Mouse (Mus musculus) limb, embryonic 14.5 days (tissue): ENCODE results near the gene Gm20388. TPM values are rescaled to one million over a fixed set of nuclear protein-coding genes. Genes with fewer than 3 reads are reported as not detected.
A peak's percentile ranks its signal among the peaks of the same experiment; 100 is the strongest.

ENCODE experiments used
- ATAC-seq: fragments of 200-750 bp; cut with Nextera tagmentation; 2 replicates; pipeline ENCODE4 v1.8.0; 2017; ENCODE audit warnings: low read depth, moderate number of reproducible peaks, moderate TSS enrichment; ENCODE audit not compliant: low FRiP score
- DNase-seq: peaks from one replicate; pipeline ENCODE4 v3.0.0-alpha.2; 2015; ENCODE audit warnings: low spot score
- H3K27ac ChIP-seq: fragments of 300-500 bp; sonication (generic); replicated peaks from 2 replicates; pipeline ENCODE4 v1.5.1; 2014; ENCODE audit warnings: low read depth, mild to moderate bottlenecking, low read length, moderate library complexity, mixed read lengths
- H3K27me3 ChIP-seq: fragments of 300-500 bp; sonication (generic); 2 replicates; pipeline ENCODE4 v1.6.1; 2014; ENCODE audit warnings: low read length, mixed read lengths; ENCODE audit not compliant: control insufficient read depth, insufficient read depth
- H3K36me3 ChIP-seq: fragments of 300-500 bp; sonication (generic); 2 replicates; pipeline ENCODE4 v1.6.1; 2014; ENCODE audit warnings: mild to moderate bottlenecking, low read length, moderate library complexity, mixed read lengths; ENCODE audit not compliant: control insufficient read depth, insufficient read depth
- H3K4me1 ChIP-seq: fragments of 300-500 bp; sonication (generic); 2 replicates; pipeline ENCODE4 v1.6.1; 2014; ENCODE audit warnings: antibody characterized with exemption, low read length, mixed read lengths; ENCODE audit not compliant: control insufficient read depth, insufficient read depth
- H3K4me2 ChIP-seq: fragments of 300-500 bp; sonication (generic); replicated peaks from 2 replicates; pipeline ENCODE4 v1.6.1; 2014; ENCODE audit warnings: low read depth, mild to moderate bottlenecking, low read length, moderate library complexity; ENCODE audit not compliant: severe bottlenecking
- H3K4me3 ChIP-seq: fragments of 300-500 bp; sonication (generic); replicated peaks from 2 replicates; pipeline ENCODE4 v1.5.1; 2014; ENCODE audit warnings: low read length
- H3K9ac ChIP-seq: fragments of 300-500 bp; sonication (generic); 2 replicates; pipeline ENCODE4 v1.6.1; 2014; ENCODE audit warnings: mild to moderate bottlenecking, low read depth, low read length, moderate library complexity; ENCODE audit not compliant: severe bottlenecking
- H3K9me3 ChIP-seq: fragments of 300-500 bp; sonication (generic); 2 replicates; pipeline ENCODE4 v1.6.1; 2016; ENCODE audit warnings: low read length; ENCODE audit not compliant: control insufficient read depth
- POLR2A ChIP-seq: fragments of 200-500 bp; IDR thresholded peaks from 2 replicates; pipeline ENCODE4 v1.8.0; 2012; ENCODE audit warnings: inconsistent platforms, mild to moderate bottlenecking, moderate library complexity, borderline replicate concordance; ENCODE audit not compliant: insufficient read depth, insufficient read length; ENCODE audit errors: extremely low read depth
- WGBS: fragments of 180-500 bp; shearing (Covaris S2); extraction: QIAGEN DNeasy Blood & Tissue Kit; methylation state at CpG from one replicate; pipeline ENCODE4 v1.1.7; 2014; 5-methylcytosine and 5-hydroxymethylcytosine counted together
- polyA plus RNA-seq, 2 experiments: library from polyadenylated mRNA; depleted of rRNA in 1 of 2; stranded (reverse) in 1 of 2; unstranded in 1 of 2; fragments of >200 nt; fragmentation: Nextera tagmentation in 1 of 2; extraction: Ambion mirVana in 1 of 2; gene quantifications; 2 replicates each; pipeline versions ENCODE4 v1.2.1 to v1.2.3; 2012 to 2014

Gene Gm20388
- polyA plus RNA-seq, 2 experiments: 1.9 to 49.9 TPM

GRCm38 (mm10) chr8:123819683-123820610 is 3909.3 kb downstream of the Gm20388 start:
- Histone ChIP-seq H3K36me3 (peaks cover 26% of the 10 kb centered on the region), H3K27me3 (no peaks in the 10 kb centered on the region), H3K4me2 (no peak overlapping the region), H3K9me3 (no peaks in the 10 kb centered on the region), H3K27ac (no peak overlapping the region), H3K9ac (no peak overlapping the region), H3K4me3 (no peak overlapping the region), H3K4me1 (no peaks in the 10 kb centered on the region)
- TF ChIP-seq POLR2A: no peak
- DNase-seq (no peak), ATAC-seq (no peak)
- WGBS: 85% methylated on average over 19 of the region's 19 CpGs

- H3K9me3 ChIP-seq: no peaks in the 10 kb centered on the region
- H3K4me3 ChIP-seq: no peak overlapping the region
- H3K27me3 ChIP-seq: no peaks in the 10 kb centered on the region
- 91% methylated on average over 6 of the region's 6 CpGs for WGBS
- DNase-seq: no peak
- no peaks in the 10 kb centered on the region for H3K4me1 ChIP-seq
- no peak for ATAC-seq
- no peak overlapping the region for H3K27ac ChIP-seq
- TF ChIP-seq POLR2A: no peak
- no peak overlapping the region for H3K9ac ChIP-seq
- peaks cover 21% of the 10 kb centered on the region; the same call in 1 of the 2 replicates for H3K36me3 ChIP-seq
- no peak overlapping the region for H3K4me2 ChIP-seq
These were observed 3910.1 kb downstream of the Gm20388 start for GRCm38 (mm10) chr8:123820780-123821179.

- H3K4me3 ChIP-seq: no peak overlapping the region
- H3K36me3 ChIP-seq: peaks cover 38% of the 10 kb centered on the region
- 94% methylated on average over 10 of the region's 10 CpGs for WGBS
- ATAC-seq: no peak
- H3K27ac ChIP-seq: no peak overlapping the region
- no peak overlapping the region for H3K4me2 ChIP-seq
- H3K4me1 ChIP-seq: no peaks in the 10 kb centered on the region
- no peaks in the 10 kb centered on the region for H3K27me3 ChIP-seq
- H3K9me3 ChIP-seq: no peaks in the 10 kb centered on the region
- no peak overlapping the region for H3K9ac ChIP-seq
- DNase-seq: no peak
- no peak for TF ChIP-seq POLR2A
These were observed 3912.5 kb downstream of the Gm20388 start for GRCm38 (mm10) chr8:123823111-123823510.

GRCm38 (mm10) chr8:123823532-123824123 is 3913.0 kb downstream of the Gm20388 start:
- Histone ChIP-seq H3K4me1 (no peaks in the 10 kb centered on the region), H3K4me3 (no peak overlapping the region), H3K4me2 (no peak overlapping the region), H3K36me3 (peaks cover 43% of the 10 kb centered on the region), H3K27me3 (no peaks in the 10 kb centered on the region), H3K9ac (no peak overlapping the region), H3K9me3 (no peaks in the 10 kb centered on the region), H3K27ac (no peak overlapping the region)
- 90% methylated on average over 18 of the region's 18 CpGs for WGBS
- no peak for TF ChIP-seq POLR2A
- ATAC-seq (no peak), DNase-seq (no peak)

GRCm38 (mm10) chr8:123826001-123826400 is 3915.4 kb downstream of the Gm20388 start:
- ATAC-seq (no peak), DNase-seq (peak; percentile 27)
- Histone ChIP-seq H3K9ac (no peak overlapping the region), H3K27me3 (no peaks in the 10 kb centered on the region), H3K9me3 (no peaks in the 10 kb centered on the region), H3K36me3 (peaks cover 59% of the 10 kb centered on the region), H3K4me3 (no peak overlapping the region), H3K27ac (no peak overlapping the region), H3K4me2 (no peak overlapping the region), H3K4me1 (no peaks in the 10 kb centered on the region)
- TF ChIP-seq POLR2A: no peak
- WGBS: 56% methylated on average over 9 of the region's 9 CpGs
